Comparison of ENCODE assay signal across 32 mouse cellular contexts in the genomic region with DNA sequence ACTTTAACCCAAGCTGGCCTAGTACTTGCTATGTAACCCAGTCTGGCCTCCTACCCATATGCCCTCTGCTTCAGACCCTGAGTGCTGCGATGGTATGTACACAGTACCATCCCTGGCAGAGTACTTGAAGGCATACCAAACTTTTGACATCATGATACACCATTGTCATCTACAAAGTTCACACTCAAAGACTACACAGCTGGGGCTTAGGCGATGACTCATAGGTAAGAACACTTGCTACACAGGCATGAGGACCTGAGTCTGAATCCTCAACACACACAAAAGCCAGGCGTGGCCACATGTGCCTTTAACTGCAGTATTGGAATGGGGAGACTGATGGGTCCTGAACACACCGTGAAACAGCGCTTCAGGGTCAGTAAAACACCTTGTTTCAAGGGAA. TPM values are rescaled to one million over a fixed set of nuclear protein-coding genes. Genes with fewer than 3 reads are reported as not detected.
DNase-seq lines count a peak whose midpoint lies in the region; ATAC-seq lines count a peak whose summit lies in the region.
"Had no signal": no experiment of that assay in that cellular context is flagged by ENCODE, and none has a peak within 500 bp of the region (broad histone marks: within the 10 kb centered on the region; RNA-seq: fewer than 3 reads in every experiment).

No protein-coding gene starts in this region.

- intact Hi-C loops in heart, postnatal 36 days (cut with DNase I), result no loop called here
- intact Hi-C loops in left cerebral cortex, postnatal 25 days (cut with DNase I), result no loop called here

- no peaks in the 10 kb centered on the region for H3K9me3 ChIP-seq in heart, embryonic 10.5 days
- H3K9me3 ChIP-seq in liver, embryonic 13.5 days (replicated peaks), result no peaks in the 10 kb centered on the region
- H3K9me3 ChIP-seq: embryonic facial prominence, embryonic 15.5 days; forebrain, embryonic 13.5 days; hindbrain, embryonic 10.5 days; hindbrain, embryonic 15.5 days; limb, embryonic 13.5 days; midbrain, embryonic 13.5 days had no signal

- 0 out of 2 replicates have a peak overlapping the region, but pooled peaks have one; percentile 29 for H3K27ac ChIP-seq in heart, embryonic 10.5 days
- peak overlapping the region; percentile 31; the same call in 1 of the 2 replicates for H3K27ac ChIP-seq in liver, embryonic 13.5 days
- H3K27ac ChIP-seq: embryonic facial prominence, embryonic 15.5 days; forebrain, embryonic 13.5 days; hindbrain, embryonic 10.5 days; hindbrain, embryonic 15.5 days; layer of hippocampus, adult 2 months; left cerebral cortex, adult 2 months; limb, embryonic 13.5 days; midbrain, embryonic 13.5 days had no signal

- DNase-seq in heart, embryonic 10.5 days (ENCODE audit: low spot score), result no peak
- DNase-seq in heart, postnatal 36 days, result no peak
- DNase-seq in liver, embryonic 13.5 days, result no peak
- DNase-seq in liver (no peak), 3T3-L1 (ENCODE audit: low read depth, low spot score) (peak; percentile 59), R1 (ENCODE audit: low read depth, low spot score) (peak; percentile 43)
- no peak for DNase-seq in left cerebral cortex, postnatal 25 days (ENCODE audit: low spot score in 2 of 2)
- no peak for DNase-seq in spleen, postnatal 36 days (ENCODE audit: low spot score in 2 of 2)
- DNase-seq: adrenal gland, adult 8-10 months; cerebellum, adult 11 months; cerebellum, adult 9-10 months; gastrocnemius, postnatal 10 days; kidney, adult 2 months; kidney, postnatal 36 days; lung, postnatal 14 days; right cerebral cortex, postnatal 14 days; thymus, adult 2 months; thymus, postnatal 36 days had no signal

- WGBS in heart, embryonic 10.5 days, result 86% methylated on average over 5 of the region's 5 CpGs
- WGBS in liver, embryonic 13.5 days (ENCODE audit: insufficient replicate concordance), result 90% methylated on average over 5 of the region's 5 CpGs

- H3K9ac ChIP-seq in liver, embryonic 13.5 days, result no peak overlapping the region
- H3K9ac ChIP-seq: embryonic facial prominence, embryonic 15.5 days; forebrain, embryonic 13.5 days; hindbrain, embryonic 15.5 days; limb, embryonic 13.5 days; midbrain, embryonic 13.5 days had no signal

- no peak overlapping the region for H3K4me3 ChIP-seq in heart, embryonic 10.5 days
- no peak overlapping the region for H3K4me3 ChIP-seq in liver, embryonic 13.5 days (replicated peaks)
- H3K4me3 ChIP-seq: embryonic facial prominence, embryonic 15.5 days; forebrain, embryonic 13.5 days; hindbrain, embryonic 10.5 days; hindbrain, embryonic 15.5 days; layer of hippocampus, adult 2 months; left cerebral cortex, adult 2 months; limb, embryonic 13.5 days; midbrain, embryonic 13.5 days had no signal

- no peaks in the 10 kb centered on the region for H3K27me3 ChIP-seq in heart, embryonic 10.5 days (ENCODE audit: insufficient read depth, poor library complexity, severe bottlenecking)
- no peaks in the 10 kb centered on the region for H3K27me3 ChIP-seq in liver, embryonic 13.5 days
- H3K27me3 ChIP-seq: embryonic facial prominence, embryonic 15.5 days; forebrain, embryonic 13.5 days; hindbrain, embryonic 15.5 days; limb, embryonic 13.5 days had no signal

- ATAC-seq in liver, embryonic 13.5 days (ENCODE audit: low read depth), result no peak
- ATAC-seq: CD4-positive, CD25-positive, alpha-beta regulatory T cell, adult 4 months; forebrain, embryonic 13.5 days; inflammation-experienced regulatory T-cells, adult 6 months; midbrain, embryonic 13.5 days had no signal

- no peaks in the 10 kb centered on the region for H3K4me1 ChIP-seq in heart, embryonic 10.5 days
- H3K4me1 ChIP-seq in liver, embryonic 13.5 days (replicated peaks), result peaks cover 16% of the 10 kb centered on the region
- H3K4me1 ChIP-seq: embryonic facial prominence, embryonic 15.5 days; forebrain, embryonic 13.5 days; hindbrain, embryonic 10.5 days; hindbrain, embryonic 15.5 days; limb, embryonic 13.5 days; midbrain, embryonic 13.5 days had no signal

- H3K36me3 ChIP-seq in heart, embryonic 10.5 days, result peaks cover 84% of the 10 kb centered on the region
- H3K36me3 ChIP-seq in liver, embryonic 13.5 days, result peaks cover 83% of the 10 kb centered on the region

- no peak overlapping the region for H3K4me2 ChIP-seq in liver, embryonic 13.5 days
- H3K4me2 ChIP-seq: embryonic facial prominence, embryonic 15.5 days; forebrain, embryonic 13.5 days; hindbrain, embryonic 15.5 days; limb, embryonic 13.5 days; midbrain, embryonic 13.5 days had no signal

RNA-seq across cellular contexts. Expression of a gene that starts 24.7 kb away (rescaled TPM):
- polyA plus RNA-seq in heart, embryonic 10.5 days (2016; fragmentation: Nextera tagmentation; extraction: Ambion mirVana), result 2.9 and 3.5 TPM in 2 replicates
- 1 to 10 TPM; 1.3 to 2.3 TPM for total RNA-seq in heart, postnatal 36 days (2021)
- 0.36 and 0.51 TPM in 2 replicates for polyA plus RNA-seq in liver, embryonic 13.5 days (2015; fragmentation: Nextera tagmentation; extraction: Ambion mirVana)
- total RNA-seq in left cerebral cortex, postnatal 25 days (2021), result 1 to 10 TPM; 1.4 to 2.0 TPM
- total RNA-seq: megakaryocyte-erythroid progenitor cell, adult 5-6 weeks had no signal

RNA-seq across cellular contexts. Expression of a gene that starts 52.0 kb away (rescaled TPM):
- polyA plus RNA-seq in heart, embryonic 10.5 days (2016; fragmentation: Nextera tagmentation; extraction: Ambion mirVana), result 40.6 and 54.8 TPM in 2 replicates
- 10 to 100 TPM; 15.5 to 18.9 TPM for total RNA-seq in heart, postnatal 36 days (2021)
- 46.4 and 49.8 TPM in 2 replicates for polyA plus RNA-seq in liver, embryonic 13.5 days (2015; fragmentation: Nextera tagmentation; extraction: Ambion mirVana)
- total RNA-seq in left cerebral cortex, postnatal 25 days (2021), result 10 to 100 TPM; 18.5 to 19.7 TPM

RNA-seq across cellular contexts. Expression of a gene that starts 54.3 kb away (rescaled TPM):
- polyA plus RNA-seq in heart, embryonic 10.5 days (2016; fragmentation: Nextera tagmentation; extraction: Ambion mirVana), result 2.5 and 4.9 TPM in 2 replicates
- 1 to 10 TPM; 1.8 to 2.4 TPM for total RNA-seq in heart, postnatal 36 days (2021)
- polyA plus RNA-seq in liver, embryonic 13.5 days (2015; fragmentation: Nextera tagmentation; extraction: Ambion mirVana), result 5.5 and 5.6 TPM in 2 replicates
- 10 to 100 TPM; 13.0 to 14.0 TPM for total RNA-seq in left cerebral cortex, postnatal 25 days (2021)

RNA-seq across cellular contexts. Expression of a gene that starts 55.4 kb away (rescaled TPM):
- polyA plus RNA-seq in heart, embryonic 10.5 days (2016; fragmentation: Nextera tagmentation; extraction: Ambion mirVana), result not detected in 2 replicates
- total RNA-seq in heart, postnatal 36 days (2021), result not detected
- polyA plus RNA-seq in liver, embryonic 13.5 days (2015; fragmentation: Nextera tagmentation; extraction: Ambion mirVana), result not detected in 2 replicates
- not detected for total RNA-seq in left cerebral cortex, postnatal 25 days (2021)
- total RNA-seq: adrenal gland, adult 8-10 months; gastrocnemius, postnatal 10 days; left cerebral cortex, adult 2 months; left cerebral cortex, postnatal 36 days; megakaryocyte-erythroid progenitor cell, adult 5-6 weeks had no signal
- polyA plus RNA-seq: forebrain, embryonic 13.5 days; kidney, embryonic 16.5 days; limb, embryonic 13.5 days; midbrain, embryonic 13.5 days; neural tube, embryonic 14.5 days had no signal

Comparison
In these comparisons a context has a peak if more than half of its experiments do, and no peak if none do; other contexts are left out.
1. DNase-seq: peak in 3T3-L1 (single experiment) and R1 (single experiment); none in heart, embryonic 10.5 days (single experiment), heart, postnatal 36 days (0 of 2), liver, embryonic 13.5 days (single experiment), liver (single experiment), left cerebral cortex, postnatal 25 days (0 of 2) and spleen, postnatal 36 days (0 of 2).
2. RNA of a gene that starts 54.3 kb away (total RNA-seq): 13.0 to 14.0 TPM in left cerebral cortex, postnatal 25 days; 1.8 to 2.4 TPM in heart, postnatal 36 days; every median in the first group is over 4 times any median in the second.